Mouse (Mus musculus): ENCODE measurements around the gene Dnajc22.

GRCm38 (mm10) chr15:99138389-99138788 lies 45.4 kb downstream of the Dnajc22 start:
- TF ChIP-seq GATA1 (IDR thresholded peaks at IDR 0.05; ENCODE audit: borderline replicate concordance, low read length) (no peak), FLI1 (IDR thresholded peaks at IDR 0.05; ENCODE audit: low read length) (no peak)
